Mouse (Mus musculus): ENCODE results near the gene Shc3.

DNA sequence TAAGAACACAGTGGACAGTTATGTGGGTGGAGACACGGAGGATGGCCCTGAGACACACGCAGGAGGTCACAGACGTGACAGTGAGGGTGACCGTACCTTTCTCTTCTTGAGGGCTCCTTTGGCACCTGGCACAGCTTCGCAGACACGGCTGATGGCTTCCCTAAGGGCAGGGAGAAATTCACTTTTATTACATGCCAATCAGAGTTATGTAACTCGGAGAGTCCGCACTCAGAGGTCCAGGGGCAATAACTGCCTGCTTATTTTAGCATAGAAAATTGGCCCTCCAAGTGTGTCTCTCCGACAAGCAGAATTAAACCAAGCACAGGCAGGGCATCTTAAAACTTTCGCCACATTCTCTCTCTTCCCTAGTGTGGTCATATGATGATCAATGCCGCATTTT is 86.4 kb downstream of the Shc3 start:
- no peak for TF ChIP-seq CTCF (IDR thresholded peaks at IDR 0.05; ENCODE audit: low read depth, low read length)
- TF ChIP-seq POLR2AphosphoS5 (IDR thresholded peaks at IDR 0.05; ENCODE audit: insufficient replicate concordance, low read depth, low read length) = no peak
